Mouse (Mus musculus) cerebellum, adult 11-12 months (tissue): ENCODE measurements at regions not wholly inside any gene's neighbourhood (a gene's known extent, or its start where the extent isn't known, plus 50 kb on each side); places are given as distances from the start of the nearest gene placed in this dataset.

Experiments used
- DNase-seq: peaks from one replicate; pipeline ENCODE4 v3.0.0; 2022

DNA sequence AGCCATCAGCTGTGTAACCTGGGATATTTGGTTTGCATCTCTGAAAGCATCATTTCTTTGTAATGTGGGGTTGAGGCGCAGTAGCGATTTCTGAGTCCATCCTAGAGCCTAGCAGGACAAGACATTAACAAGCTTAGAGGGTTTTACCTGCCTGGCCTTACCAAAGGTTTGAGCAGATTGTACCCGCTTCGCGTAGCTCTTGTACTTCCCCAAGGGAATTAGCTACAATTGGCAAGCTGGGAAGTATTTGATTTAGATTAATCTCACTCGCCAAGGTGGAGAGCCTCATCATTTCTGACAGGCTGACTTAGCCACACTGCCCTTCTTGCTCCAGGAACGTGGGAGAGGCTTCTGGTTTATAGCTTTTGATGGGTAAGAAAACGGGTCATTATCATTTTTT lies 436.1 kb upstream of the Tle4 start:
- no peak for DNase-seq

DNA sequence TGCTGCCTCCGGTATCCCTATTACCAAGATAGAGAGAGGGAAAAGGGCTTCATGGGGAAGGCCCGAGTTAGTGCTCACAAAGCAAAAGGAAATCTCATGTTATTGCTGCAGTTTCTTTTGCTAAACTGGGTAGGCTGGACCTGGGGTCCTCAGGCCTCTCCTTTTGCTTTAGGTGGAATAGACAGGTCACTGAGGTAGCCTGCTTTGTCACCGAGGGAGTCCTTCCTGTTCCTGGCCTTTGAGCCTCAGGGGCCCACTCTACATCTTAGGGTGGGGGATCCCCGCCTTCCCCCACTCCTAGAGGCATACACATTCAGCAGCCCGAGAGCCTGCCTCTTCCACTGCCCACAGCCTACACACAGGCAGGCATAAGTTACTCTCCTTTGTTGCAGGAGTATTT lies 435.5 kb upstream of the Tle4 start:
- DNase-seq = no peak

DNA sequence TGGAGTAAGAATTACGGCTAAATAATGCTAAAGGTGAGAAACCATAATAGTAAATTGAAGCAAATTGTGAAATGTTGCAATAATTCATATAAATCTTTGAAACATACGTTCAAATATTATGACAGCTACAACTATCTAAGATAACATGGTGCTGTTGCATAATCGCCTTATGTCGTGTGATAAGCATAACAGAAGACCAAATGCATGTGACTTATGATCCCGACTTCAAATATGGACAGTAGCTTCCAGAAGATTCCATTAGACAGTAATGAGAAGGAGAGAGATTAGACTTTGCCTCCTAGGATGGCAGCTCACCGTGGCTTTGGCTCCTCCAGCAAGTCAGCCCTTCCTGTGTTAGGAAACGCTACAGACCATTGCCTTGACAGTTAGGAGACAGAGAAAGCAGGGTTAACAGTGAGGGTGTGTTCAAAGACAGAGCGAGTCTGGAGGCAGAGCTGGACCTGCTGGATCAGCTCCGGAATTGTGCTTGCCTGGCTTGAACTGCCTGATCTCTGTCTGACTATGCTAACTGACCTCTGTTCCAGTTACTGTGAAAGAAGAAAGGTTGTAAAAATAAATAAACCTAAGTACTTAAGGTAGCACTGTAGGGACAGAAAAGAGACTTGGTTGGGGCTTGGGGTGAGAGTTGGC lies 434.6 kb upstream of the Tle4 start:
- no peak for DNase-seq

DNA sequence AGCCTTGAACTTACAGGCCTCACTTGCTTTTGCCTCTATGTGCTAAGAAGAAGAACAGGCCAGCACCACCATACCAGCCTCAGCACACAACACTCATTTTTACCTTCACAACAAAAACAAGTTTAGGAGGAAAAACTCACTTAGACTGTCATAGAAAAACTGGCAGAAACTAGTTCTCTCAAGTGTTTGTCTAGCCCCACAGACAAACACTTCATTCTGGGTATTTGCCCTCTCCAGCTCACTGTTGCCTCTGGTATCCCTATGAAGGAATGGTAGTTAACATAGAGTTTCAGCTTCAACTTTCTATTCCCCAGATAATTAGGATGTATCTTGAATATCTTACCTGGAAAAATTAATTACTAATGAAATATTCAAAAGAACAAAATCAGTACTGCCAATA lies 433.6 kb upstream of the Tle4 start:
- DNase-seq = no peak

DNA sequence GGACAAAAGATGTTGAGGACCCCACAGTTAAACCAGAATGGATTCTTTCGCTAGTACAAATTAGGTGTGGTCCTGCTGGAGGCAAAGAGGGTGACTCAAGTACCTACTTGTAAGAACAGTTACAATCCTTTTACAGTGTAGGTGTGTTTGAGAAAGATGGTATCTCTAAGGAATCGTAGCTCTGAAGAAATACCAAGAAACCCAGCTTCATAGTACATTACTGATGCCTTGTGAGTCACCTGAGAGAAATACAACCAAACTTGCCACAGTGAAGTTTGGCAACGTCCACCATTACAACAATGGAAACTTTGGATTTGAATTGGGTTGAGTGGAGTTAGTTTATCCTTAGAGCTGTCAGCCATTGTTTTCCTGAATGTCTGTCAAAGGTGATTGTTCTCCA lies 405.7 kb upstream of the Tle4 start:
- no peak for DNase-seq

DNA sequence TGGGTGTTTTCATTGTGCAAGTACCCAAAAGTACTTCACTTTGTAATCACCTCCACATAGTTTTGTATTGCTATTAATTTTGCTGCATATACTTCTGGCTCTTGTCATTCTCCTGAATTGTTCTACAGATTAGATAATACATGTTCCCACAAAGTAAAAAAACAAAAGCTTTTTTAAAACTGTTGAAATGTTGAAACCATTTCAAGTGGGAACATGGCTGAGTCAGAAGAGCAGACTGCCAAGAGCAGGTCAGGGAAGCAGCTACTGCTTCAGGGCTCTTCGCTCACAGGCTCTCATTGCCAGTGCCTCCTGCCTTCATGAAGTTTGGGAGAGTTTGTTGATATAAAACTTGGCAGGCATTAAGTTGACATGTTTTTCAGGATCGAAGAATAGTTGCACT lies 395.5 kb upstream of the Tle4 start:
- DNase-seq = no peak

DNA sequence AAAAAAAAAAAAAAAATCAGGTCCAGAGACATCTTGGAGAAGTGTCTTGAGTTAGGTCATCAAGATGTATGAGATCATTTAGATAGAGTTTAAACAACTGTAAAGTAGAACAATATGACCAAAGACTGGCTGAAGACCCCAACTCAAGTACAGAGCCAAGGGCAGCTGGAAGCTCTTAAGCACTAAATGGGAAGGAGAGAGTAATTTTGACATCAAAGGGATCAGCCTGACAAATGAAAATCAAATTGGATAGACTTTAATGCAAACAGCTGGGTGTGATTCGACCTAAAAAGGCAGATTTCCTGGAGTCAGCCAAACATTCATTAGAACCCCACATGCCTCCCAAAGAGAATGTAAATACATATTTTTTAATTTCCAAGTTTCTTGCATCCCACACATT lies 372.3 kb upstream of the Tle4 start:
- no peak for DNase-seq

DNA sequence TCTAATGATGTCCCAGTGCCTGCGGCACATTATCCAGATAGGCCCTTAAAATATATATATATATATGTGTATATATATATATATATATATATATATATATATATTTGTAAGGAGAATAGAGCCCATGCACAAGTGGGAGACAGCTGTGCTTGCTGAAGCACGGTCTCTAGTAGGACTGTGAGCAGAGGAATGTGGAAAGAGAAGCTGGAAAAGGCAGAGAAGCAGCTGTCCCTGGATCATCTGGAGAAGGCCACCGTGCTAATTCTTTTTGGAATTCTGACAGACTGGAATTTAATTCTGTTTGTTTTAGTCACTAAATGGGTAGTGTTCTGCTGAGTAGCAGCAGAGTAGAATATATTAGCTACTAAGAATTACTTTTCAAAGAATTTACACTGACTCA lies 370.4 kb upstream of the Tle4 start:
- no peak for DNase-seq

DNA sequence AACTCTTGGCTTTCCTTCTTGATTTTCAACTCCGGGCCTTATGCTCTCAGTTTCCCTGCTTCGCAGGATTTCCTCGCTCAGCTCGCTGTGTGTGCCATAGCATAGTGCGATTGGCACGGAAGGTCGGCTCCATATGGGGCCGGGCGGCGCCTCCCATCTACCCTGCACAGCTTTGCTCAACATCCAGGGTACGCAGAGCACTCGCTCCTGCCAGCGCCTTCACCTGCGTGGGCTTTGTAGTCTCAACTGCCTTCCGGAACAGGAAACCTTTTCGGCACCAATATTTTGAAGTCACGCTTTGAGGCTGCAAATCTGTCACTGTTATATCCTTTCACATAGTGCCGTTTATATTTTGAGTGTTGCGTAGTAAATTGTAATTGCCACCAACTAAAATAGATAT lies 359.9 kb upstream of the Tle4 start:
- no peak for DNase-seq

DNA sequence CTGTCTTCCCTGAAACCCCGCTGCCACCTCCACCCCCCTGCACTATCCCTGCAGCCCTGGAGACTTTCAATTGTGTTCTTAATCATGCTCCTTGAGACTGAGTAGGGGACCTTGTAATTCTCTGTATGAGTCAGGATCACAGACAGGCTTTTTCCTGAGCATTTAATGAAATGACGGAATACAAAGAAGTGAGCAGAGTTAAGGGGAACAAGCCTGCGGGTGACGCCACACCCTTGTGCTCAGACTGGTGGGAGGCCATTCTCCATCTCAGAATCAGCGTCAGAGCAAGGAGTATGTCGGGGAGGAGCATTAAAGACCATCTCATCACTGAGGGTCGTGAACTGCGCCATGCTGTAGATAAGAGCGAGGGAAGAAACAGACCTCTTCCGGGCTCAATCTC lies 359.3 kb upstream of the Tle4 start:
- DNase-seq = no peak

DNA sequence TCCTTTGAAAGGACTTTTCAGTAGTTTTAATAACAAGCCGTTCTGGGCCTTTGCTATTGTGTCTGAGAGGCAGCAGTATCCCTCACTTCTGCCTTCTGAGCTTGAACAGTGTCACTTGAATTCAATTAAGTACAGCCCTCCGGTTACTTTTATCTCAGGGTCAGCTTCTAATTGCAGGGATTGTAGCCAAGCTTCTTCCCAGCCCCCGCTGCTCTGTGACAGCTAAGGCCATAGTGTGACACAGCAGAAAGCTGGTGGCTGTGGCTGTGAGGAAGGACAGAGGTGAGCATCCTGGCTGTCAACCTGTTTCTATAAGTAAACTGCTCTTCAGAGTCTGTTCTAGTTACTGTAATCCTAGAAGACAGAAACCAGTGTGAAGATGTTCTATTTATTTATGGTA lies 358.5 kb upstream of the Tle4 start:
- no peak for DNase-seq

DNA sequence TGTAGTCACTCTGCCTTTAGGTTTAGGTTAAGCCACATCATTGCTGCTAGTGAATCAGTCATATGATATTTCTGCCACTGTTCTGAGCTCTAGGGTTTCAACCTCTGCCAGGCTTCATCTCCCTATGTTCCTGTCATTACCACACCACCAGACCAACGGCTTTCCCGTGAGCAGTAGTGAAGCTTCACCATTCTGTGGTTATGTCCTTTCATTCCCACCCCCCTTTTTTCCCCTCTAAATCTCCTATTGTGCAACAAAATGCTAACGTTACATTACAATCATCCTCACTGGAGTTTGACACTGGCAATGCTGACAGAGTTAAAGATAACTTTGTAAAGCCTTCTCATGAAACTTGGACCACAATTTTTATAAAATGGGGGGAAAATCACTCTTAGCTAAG lies 358.1 kb upstream of the Tle4 start:
- DNase-seq = no peak

DNA sequence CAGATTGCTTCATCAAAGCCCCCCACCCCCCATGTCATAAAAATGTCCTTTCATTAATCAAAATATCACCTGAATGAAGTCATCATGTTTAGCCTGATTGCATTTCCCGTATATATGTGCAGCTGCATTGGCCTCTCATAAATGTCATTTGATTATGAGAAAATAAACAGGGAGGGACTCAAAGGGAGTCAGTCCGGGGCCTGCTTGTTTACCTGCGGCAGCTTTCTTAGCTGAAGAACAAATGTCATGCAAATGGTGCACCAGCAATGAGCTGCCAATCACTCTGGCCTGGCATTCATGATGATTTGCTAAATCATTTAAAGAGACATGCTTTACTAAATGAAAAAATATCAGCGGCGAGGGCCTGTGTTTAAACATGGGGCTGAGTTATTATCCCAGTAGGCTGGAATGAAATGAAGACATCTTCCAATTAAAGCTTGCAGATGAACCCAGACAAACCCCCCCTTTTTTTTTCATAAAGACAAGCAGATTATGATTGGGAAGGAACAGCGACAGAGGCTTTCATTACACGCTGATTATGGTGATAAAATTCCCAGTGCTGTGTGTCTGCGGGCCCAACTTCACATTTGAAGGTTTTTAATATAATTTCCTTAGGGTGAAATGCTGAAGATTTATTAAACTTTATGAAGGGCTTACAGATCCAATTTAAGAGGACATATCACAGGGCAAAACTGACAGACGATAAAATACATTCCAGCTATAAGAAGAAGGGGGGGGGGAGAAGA lies 342.5 kb upstream of the Tle4 start:
- no peak for DNase-seq

DNA sequence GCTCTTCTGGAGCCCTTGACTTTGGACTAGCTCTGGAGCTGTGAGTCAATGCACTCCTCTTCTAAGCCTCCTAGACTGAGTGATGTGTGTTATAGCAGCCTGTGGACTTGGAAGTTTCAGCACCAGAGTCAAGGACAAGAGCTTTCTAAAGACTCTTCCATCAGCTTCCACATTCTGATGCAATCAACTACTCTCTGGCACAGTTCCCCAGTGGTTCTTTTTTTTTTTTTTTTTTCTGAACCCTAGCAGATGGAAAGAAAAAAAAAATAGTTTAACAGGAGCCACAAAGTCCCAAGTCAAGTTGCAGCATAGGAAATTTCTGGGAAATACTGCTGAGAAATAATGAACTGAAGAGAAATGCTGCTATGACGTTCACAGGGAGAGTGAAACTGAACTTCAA lies 324.4 kb upstream of the Tle4 start:
- DNase-seq = no peak

DNA sequence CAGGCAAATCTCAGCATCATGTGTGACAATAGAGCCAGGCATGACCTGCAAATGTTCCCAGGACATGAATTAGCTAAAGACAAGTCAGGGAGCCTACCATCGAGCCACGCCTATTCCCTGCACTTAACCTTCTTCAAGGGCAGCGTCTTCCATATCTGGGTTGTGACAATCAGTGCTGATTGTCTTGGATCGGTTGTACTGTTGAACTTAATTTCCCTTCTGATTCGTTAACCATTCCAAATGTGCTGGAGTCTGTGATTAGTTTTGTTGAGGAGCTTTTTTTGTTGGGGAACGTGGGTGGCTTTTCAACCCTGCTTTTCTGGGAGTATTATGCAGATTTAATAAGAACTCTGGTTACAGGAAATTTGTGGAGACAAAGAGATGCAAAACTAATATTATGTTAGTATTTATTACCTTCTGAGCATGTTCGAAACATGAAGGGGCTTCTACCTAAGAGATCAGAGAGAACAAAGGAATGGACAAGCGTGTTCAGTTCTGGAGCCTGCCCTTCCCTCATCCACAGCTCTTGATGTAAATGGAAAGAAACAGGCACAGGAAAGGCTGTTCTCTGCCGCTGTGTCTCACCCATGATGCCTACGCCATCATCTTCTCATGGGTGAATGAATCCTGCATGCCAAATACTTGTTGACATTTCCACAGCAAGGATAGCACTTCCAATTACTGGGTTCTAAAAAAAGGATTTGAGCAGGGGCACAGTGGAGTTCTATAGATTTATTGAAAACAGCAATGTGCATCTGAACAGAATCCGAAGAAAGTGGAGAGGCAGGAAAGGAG lies 313.4 kb upstream of the Tle4 start:
- DNase-seq = no peak

DNA sequence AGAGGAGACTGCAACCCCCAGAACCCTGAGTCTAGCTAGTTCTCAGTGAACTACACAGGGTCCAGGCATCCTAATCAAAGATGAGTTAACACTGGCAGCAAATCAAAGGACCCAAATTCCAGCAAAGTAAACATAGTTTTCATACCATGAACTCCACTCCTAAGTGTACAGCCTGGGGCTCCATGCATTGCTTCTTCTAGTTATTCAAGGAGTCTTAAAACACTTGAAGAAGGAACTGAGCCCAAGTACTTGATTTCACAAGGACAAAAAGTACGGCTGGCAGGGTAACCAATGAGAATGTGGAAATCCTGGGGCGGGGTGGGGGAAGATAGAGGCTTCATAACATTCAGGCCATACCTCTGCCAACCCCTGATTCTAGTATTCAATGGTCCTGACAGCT lies 297.0 kb upstream of the Tle4 start:
- no peak for DNase-seq

DNA sequence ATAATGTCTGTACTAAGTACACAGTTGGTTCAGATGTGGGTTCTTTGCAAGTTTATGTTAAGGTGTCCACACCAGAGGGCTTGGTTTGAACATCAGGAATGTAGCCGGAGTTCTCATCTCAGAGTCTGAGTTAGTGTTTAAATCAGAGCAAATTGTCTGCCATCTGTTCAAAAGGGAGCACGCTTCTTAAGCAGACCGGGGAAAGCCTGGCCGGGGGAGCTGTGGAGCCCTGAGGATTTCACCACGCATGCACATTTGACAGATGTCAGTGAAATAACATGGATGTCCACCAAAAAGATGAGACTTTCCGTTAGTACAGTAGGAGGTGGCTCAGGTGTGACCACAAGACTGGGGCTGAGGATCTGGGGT lies 294.5 kb upstream of the Tle4 start:
- no peak for DNase-seq

DNA sequence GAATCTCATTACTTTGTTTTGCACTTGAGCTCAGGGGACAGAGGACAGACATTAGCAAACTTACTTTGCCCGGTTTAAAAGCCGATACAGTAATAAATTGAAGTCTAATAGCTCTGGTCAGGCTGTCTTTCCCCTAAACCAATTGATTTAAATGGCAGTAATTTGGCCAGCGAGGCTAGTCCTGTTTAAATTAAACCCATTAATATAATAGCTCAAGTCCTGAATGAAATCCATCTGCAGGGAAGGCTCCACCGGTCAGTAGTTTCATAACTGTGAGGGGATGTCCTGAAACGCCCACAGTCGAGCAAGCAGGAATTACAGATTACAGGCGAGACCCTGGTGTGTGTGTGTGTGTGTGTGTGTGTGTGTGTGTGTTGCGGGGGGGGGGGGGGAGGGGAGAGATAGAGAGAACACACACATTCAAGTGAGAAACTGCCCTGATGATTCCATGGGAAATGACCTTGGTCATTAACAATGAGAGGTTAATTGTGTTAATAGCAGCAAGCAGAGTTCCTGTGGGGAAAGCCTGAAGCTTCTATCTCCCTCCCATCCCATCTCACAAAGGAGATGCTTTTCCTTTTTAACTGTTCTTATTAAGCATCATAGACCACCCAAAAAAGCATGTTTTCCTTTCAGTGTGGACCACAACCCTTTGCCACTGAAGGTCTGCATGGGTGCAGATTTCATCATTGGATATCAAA lies 294.0 kb upstream of the Tle4 start:
- no peak for DNase-seq

DNA sequence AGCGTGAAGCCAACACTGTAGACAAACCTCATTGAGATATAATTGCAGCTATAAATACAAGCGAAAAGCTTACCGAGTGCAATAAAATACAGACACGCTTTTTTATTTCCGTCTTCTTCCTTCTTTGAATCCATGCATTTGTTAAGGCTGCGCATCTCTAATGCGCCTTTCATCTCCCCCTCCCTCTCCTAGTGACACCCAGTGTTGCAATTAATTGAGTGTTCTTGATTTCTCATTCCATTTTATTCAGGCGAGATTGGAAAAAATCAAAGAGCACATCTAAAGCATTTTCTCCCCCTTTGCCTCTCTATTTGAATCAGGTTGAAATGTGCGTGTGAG lies 293.2 kb upstream of the Tle4 start:
- DNase-seq = no peak

DNA sequence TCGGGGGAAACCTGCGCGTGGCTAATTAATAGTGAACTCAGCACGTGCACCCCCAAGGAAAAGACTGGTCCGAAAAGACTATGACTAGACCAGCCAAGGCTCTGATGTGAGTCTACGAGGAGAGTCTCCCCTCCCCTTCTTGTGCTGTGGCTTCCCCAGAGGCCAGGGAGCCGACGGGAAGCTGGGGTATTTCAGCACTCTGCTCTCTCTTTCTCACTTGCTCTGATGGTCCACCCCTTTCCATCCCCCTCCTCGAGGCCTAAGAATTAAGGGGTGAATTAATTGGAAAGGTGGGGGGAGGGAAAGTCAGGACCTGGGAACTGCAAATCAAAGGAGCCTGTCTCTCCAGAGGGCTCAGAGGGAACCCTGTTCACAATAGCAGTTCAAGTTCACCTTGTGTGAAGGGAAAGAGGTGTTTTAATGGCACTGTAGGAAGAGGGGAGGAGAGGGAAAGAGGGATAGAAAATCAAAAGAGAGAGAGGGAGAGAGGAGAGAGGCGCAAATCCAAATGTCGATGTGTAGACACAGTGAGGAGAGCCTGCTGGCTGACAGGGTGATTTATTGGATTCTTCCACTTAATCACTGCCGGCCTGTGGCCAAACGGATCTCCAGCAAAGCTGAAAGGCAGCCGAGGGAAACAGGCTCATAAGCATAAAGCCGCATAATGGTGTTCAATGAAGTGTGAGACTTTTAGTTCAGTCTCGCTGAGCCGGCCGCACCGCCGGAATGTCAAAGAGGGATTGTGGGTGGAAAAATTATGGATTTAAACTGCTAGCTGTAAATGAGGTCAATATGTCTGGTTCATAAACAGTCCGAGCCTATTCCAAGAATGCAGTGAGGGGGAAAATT lies 292.6 kb upstream of the Tle4 start:
- DNase-seq = peak; percentile 7

DNA sequence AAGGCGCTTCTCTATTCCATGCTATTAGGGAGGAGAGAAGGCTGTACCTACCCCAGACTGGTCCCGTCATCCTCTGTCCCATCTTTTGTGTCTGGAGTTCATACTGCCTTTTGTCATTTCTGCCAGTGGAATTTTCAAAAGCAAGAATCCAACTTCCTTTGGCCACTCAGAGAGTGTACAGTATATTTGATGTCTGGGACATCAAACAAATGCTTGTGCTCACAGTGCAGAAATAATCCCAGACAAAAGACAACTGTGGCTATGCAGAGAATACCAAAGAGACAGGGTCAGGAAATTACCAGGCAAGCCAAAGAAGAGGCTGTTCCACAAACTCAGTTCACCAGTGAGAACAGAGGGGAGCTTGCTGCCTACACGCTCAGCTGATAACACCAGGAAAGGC lies 291.9 kb upstream of the Tle4 start:
- no peak for DNase-seq

DNA sequence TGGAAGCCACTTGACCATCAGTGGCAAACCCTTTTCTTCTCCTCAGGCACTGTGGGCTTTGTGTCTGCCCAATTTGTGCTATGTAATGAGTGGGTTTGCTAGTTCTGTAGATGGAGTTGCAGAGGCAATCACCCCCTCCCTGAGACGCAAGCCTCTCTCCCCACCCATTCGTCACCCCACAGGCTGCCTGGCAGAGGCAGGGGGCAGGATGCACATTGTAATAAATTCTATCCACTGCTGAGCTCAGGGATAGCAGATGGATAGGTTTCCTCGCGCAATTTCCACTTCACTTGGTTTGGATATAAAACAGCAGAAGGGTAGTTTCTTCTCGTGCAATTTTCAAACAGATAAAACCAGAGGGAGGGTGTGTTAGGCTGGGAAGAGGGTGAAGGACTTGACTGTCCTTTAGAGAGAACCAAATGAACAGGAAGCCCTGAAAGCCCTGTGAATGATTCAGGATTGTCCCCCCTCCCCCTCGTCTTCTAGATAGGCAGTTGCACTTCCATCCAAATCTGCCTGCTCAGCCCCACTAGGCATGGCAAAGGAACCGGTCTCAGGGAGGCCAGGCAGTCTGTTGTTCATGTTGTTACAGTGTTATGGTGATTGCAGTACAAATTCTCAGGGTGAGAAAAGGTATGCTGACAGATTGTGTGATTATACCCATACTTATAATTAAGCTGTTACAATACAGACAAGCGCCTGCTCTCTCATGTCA lies 286.0 kb upstream of the Tle4 start:
- no peak for DNase-seq
